Mouse (Mus musculus) kidney, embryonic 16.5 days (tissue): ENCODE data around the gene Med15. TPM values are rescaled to one million over a fixed set of nuclear protein-coding genes. Genes with fewer than 3 reads are reported as not detected.

ENCODE experiments used
- ATAC-seq: fragments of 200-750 bp; cut with Nextera tagmentation; 2 replicates; pipeline ENCODE4 v1.8.0; 2017; ENCODE audit warnings: moderate TSS enrichment; ENCODE audit not compliant: low FRiP score, low TSS enrichment
- H3K27ac ChIP-seq: fragments of 300-500 bp; sonication (generic); 2 replicates; pipeline ENCODE4 v1.5.1; 2014; ENCODE audit warnings: low read length
- H3K27me3 ChIP-seq: fragments of 300-500 bp; sonication (generic); 2 replicates; pipeline ENCODE4 v1.6.1; 2014; ENCODE audit warnings: low read length, control low read depth, mixed read lengths; ENCODE audit not compliant: insufficient read depth
- H3K36me3 ChIP-seq: fragments of 300-500 bp; sonication (generic); 2 replicates; pipeline ENCODE4 v1.6.1; 2014; ENCODE audit warnings: low read length, control low read depth, mixed read lengths; ENCODE audit not compliant: insufficient read depth
- H3K4me1 ChIP-seq: fragments of 300-500 bp; sonication (generic); 2 replicates; pipeline ENCODE4 v1.6.1; 2014; ENCODE audit warnings: low read length, control low read depth, mixed read lengths; ENCODE audit not compliant: insufficient read depth
- H3K4me2 ChIP-seq: fragments of 300-500 bp; sonication (generic); replicated peaks from 2 replicates; pipeline ENCODE4 v1.6.1; 2014; ENCODE audit warnings: low read depth, low read length
- H3K4me3 ChIP-seq: fragments of 300-500 bp; sonication (generic); 2 replicates; pipeline ENCODE4 v1.5.1; 2014; ENCODE audit warnings: mild to moderate bottlenecking, low read length
- H3K9ac ChIP-seq: fragments of 300-500 bp; sonication (generic); replicated peaks from 2 replicates; pipeline ENCODE4 v1.6.1; 2014; ENCODE audit warnings: low read length
- H3K9me3 ChIP-seq: fragments of 300-500 bp; sonication (generic); 2 replicates; pipeline ENCODE4 v1.6.1; 2016; ENCODE audit warnings: low read length, control low read depth
- WGBS: fragments of 180-500 bp; shearing (Covaris S2); extraction: QIAGEN DNeasy Blood & Tissue Kit; methylation state at CpG from one replicate; pipeline ENCODE4 v1.1.7; 2014; 5-methylcytosine and 5-hydroxymethylcytosine counted together
- polyA plus RNA-seq: library from polyadenylated mRNA; unstranded; fragments of >200 nt; fragmentation: Nextera tagmentation; extraction: Ambion mirVana; gene quantifications from 2 replicates; pipeline ENCODE4 v1.2.1, GENCODE M21; 2015

Gene Med15
- 44.1 and 56.1 TPM in 2 replicates for polyA plus RNA-seq

DNA sequence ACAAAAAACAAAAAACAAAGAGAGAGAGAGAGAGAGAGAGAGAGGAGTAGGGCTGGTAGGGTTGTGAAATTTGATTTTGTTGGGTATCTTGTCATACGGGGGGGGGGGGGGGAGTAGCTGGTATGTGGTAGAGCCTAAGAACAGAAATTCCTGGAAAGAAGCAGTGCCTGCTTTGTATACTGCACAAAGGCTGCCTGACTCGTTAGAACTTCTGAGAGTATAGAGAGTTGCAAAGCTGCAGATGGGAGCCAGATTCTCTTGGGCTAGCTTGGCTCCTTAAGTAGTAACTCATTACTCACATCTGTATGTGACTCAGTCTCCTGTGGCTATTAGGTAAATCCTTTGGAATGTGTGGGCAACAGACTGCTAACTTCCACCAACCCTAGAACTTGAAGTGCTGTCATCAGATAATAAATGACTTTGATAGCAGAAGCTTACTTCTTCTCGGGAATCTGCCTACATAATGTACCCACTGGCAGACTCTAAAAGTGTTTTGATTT, at the start of gene Med15:
TSS of gene Med15 (minus strand) at position 51 of the 500 bp plus-strand sequence.
- Histone ChIP-seq H3K27ac (no peak within 1 kb of the TSS), H3K4me1 (no peaks in the 10 kb centered on the region), H3K36me3 (no peaks in the 10 kb centered on the region), H3K4me2 (no peak within 1 kb of the TSS), H3K9me3 (no peaks in the 10 kb centered on the region), H3K27me3 (no peaks in the 10 kb centered on the region), H3K4me3 (no peak within 1 kb of the TSS), H3K9ac (no peak within 1 kb of the TSS)
- no peak for ATAC-seq
- WGBS = 47% methylated on average over 3 of the region's 3 CpGs

- Histone ChIP-seq H3K27me3 (no peaks in the 10 kb centered on the region), H3K4me2 (no peak overlapping the region), H3K9ac (no peak overlapping the region), H3K36me3 (peaks cover 40% of the 10 kb centered on the region), H3K4me1 (no peaks in the 10 kb centered on the region), H3K4me3 (no peak overlapping the region), H3K27ac (no peak overlapping the region), H3K9me3 (no peaks in the 10 kb centered on the region)
- ATAC-seq = no peak
- 68% methylated on average over 1 of the region's 1 CpGs for WGBS
These were observed 47.0 kb upstream of the Med15 start for GRCm38 (mm10) chr16:17779692-17780091.

GRCm38 (mm10) chr16:17778223-17778622, 45.5 kb upstream of the Med15 start:
- 78% methylated on average over 4 of the region's 4 CpGs for WGBS
- ATAC-seq = no peak
- peaks cover 35% of the 10 kb centered on the region for H3K36me3 ChIP-seq

GRCm38 (mm10) chr16:17776828-17777227, 44.1 kb upstream of the Med15 start:
- WGBS = 70% methylated on average over 11 of the region's 11 CpGs
- Histone ChIP-seq H3K9me3 (no peaks in the 10 kb centered on the region), H3K4me2 (no peak overlapping the region), H3K9ac (no peak overlapping the region), H3K27me3 (no peaks in the 10 kb centered on the region), H3K4me1 (no peaks in the 10 kb centered on the region), H3K4me3 (no peak overlapping the region), H3K27ac (no peak overlapping the region), H3K36me3 (peaks cover 39% of the 10 kb centered on the region)
- ATAC-seq = no peak; the same call in 1 of the 2 replicates

More at GRCm38 (mm10) chr16:17778223-17778622, 45.5 kb upstream of the Med15 start:
- Histone ChIP-seq H3K9ac (no peak overlapping the region), H3K4me2 (no peak overlapping the region), H3K4me3 (no peak overlapping the region), H3K27ac (no peak overlapping the region), H3K4me1 (no peaks in the 10 kb centered on the region), H3K27me3 (no peaks in the 10 kb centered on the region), H3K9me3 (no peaks in the 10 kb centered on the region)

DNA sequence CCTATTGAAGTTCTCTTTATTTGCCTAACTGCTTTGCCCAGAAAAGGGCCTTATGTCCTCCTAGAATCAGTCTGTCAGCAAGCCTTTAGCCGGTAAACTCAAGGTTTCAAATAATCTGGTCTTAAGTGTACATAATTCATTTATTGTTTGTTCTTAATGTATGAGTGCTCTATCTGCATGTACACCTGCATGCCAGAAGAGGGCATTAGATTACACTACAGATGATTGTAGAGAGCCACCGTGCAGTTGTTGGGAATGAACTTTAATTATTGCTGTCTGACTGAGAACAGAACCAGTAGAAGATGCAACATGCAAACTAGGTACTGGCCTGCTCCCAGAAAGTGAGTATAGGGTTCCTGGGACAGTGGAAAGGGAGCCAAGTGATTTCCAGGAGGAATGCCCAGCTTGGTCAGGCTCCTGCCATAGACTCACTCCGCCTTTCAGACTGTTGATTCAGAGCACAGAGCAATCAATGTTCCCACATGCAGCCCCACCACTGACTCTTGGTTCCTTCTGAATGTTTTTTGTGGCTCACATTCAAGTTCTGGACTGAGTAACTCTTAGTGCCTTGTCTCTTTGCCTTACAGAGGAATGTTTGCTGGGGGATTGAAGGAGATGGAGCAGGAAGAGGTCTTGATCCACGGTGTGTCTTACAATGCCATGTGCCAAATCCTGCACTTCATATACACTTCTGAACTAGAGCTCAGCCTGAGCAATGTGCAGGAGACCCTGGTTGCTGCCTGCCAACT, 38.6 kb upstream of the Med15 start:
- Histone ChIP-seq H3K27ac (no peak overlapping the region), H3K9me3 (no peaks in the 10 kb centered on the region), H3K4me2 (no peak overlapping the region), H3K9ac (no peak overlapping the region), H3K27me3 (no peaks in the 10 kb centered on the region), H3K4me3 (no peak overlapping the region), H3K4me1 (no peaks in the 10 kb centered on the region), H3K36me3 (peaks cover 46% of the 10 kb centered on the region)
- ATAC-seq = no peak
- whole genome bisulfite sequencing = 77% methylated on average over 4 of the region's 4 CpGs

DNA sequence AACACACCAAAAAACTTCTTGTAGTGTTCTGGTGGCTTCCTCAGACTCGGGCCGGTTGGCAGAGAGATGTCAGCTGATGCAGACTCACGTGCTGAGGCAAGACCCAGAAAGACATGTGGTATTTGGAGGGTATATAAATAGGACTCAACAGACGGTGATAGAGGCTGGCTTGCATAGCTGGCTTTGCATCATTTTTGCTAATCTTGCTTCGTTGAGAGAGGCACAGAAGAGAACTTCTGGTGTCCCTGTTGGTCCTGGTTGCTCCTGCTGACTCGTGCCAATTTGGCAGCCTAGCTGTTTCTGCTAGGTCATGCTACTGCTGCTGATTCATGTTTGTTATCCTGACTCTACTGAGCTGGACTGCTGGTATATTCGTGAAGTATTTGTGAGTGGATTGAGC, 36.1 kb upstream of the Med15 start:
- H3K27me3 ChIP-seq = no peaks in the 10 kb centered on the region
- H3K4me2 ChIP-seq = no peak overlapping the region
- H3K36me3 ChIP-seq = peaks cover 51% of the 10 kb centered on the region
- no peak overlapping the region for H3K9ac ChIP-seq
- no peaks in the 10 kb centered on the region for H3K9me3 ChIP-seq
- H3K4me1 ChIP-seq = no peaks in the 10 kb centered on the region
- no peak overlapping the region for H3K4me3 ChIP-seq
- WGBS = 88% methylated on average over 7 of the region's 7 CpGs
- H3K27ac ChIP-seq = no peak overlapping the region
- ATAC-seq = no peak

DNA sequence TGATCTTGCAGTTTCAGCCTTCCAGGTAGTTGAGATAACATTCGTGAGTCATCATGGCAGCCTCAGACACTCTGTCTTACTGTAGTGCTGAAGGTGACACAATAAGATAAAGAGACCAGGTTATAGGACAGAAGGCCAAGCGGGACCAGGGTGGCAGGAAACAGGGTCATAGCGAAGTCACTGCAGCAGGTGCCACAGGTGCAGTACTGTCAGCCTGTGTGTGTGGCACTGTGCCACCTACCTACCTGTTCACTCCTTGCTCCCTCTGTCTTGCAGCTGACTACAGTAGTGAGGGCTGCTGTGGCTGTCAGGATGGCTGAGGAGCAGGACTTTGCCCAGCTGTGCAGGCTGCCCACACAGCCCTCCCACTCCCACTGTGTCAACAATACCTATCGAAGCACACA, 31.4 kb upstream of the Med15 start:
- WGBS = 67% methylated on average over 4 of the region's 4 CpGs
- ATAC-seq = peak; percentile 28; the same call in 1 of the 2 replicates

GRCm38 (mm10) chr16:17761074-17761473, 28.4 kb upstream of the Med15 start:
- peaks cover 19% of the 10 kb centered on the region for H3K4me1 ChIP-seq
- H3K36me3 ChIP-seq = 0 out of 2 replicates have a peak, but pooled peaks cover 8% of the 10 kb centered on the region
- no peak for ATAC-seq
- no peak overlapping the region for H3K27ac ChIP-seq
- no peaks in the 10 kb centered on the region for H3K27me3 ChIP-seq
- peak overlapping the region; percentile 64; the same call in 1 of the 2 replicates for H3K4me3 ChIP-seq
- WGBS = 18% methylated on average over 1 of the region's 1 CpGs
- peak overlapping the region; percentile 92 for H3K4me2 ChIP-seq
- no peak overlapping the region for H3K9ac ChIP-seq
- no peaks in the 10 kb centered on the region for H3K9me3 ChIP-seq

More for the DNA sequence above, 31.4 kb upstream of the Med15 start:
- Histone ChIP-seq H3K9me3 (no peaks in the 10 kb centered on the region), H3K4me2 (no peak overlapping the region), H3K27me3 (no peaks in the 10 kb centered on the region), H3K36me3 (peaks cover 29% of the 10 kb centered on the region; the same call in 1 of the 2 replicates), H3K27ac (no peak overlapping the region), H3K4me1 (peaks cover 13% of the 10 kb centered on the region), H3K9ac (no peak overlapping the region), H3K4me3 (no peak overlapping the region)

- Histone ChIP-seq H3K9ac (no peak overlapping the region), H3K36me3 (0 out of 2 replicates have a peak, but pooled peaks cover 4% of the 10 kb centered on the region), H3K27ac (no peak overlapping the region), H3K4me1 (peaks cover 19% of the 10 kb centered on the region), H3K27me3 (no peaks in the 10 kb centered on the region), H3K9me3 (no peaks in the 10 kb centered on the region), H3K4me3 (peak overlapping the region; percentile 64), H3K4me2 (peak overlapping the region; percentile 92)
- no peak for ATAC-seq
- WGBS = 41% methylated on average over 8 of the region's 8 CpGs
These were observed 28.0 kb upstream of the Med15 start for GRCm38 (mm10) chr16:17760657-17761056.

- ATAC-seq = peak; percentile 72
- no peaks in the 10 kb centered on the region for H3K27me3 ChIP-seq
- H3K4me1 ChIP-seq = peaks cover 19% of the 10 kb centered on the region
- H3K27ac ChIP-seq = peak overlapping the region; percentile 58; the same call in 1 of the 2 replicates
- H3K9ac ChIP-seq = peak overlapping the region; percentile 89
- WGBS = under 1% methylated on average over 54 of the region's 54 CpGs
- H3K36me3 ChIP-seq = 0 out of 2 replicates have a peak, but pooled peaks cover 4% of the 10 kb centered on the region
- no peaks in the 10 kb centered on the region for H3K9me3 ChIP-seq
- H3K4me3 ChIP-seq = peak overlapping the region; percentile 64
- H3K4me2 ChIP-seq = peak overlapping the region; percentile 92
These were observed 27.2 kb upstream of the Med15 start for GRCm38 (mm10) chr16:17759813-17760321.
